Mouse (Mus musculus) thymus, postnatal 14 days (tissue): Measurements from ENCODE around the gene Olfr818.
"Not testable (repeated sequence)": the region's sequence is repeated elsewhere in the genome, so short reads cannot be mapped to it uniquely, and the experiment has no call there.

Experiments
- DNase-seq: peaks from one replicate; pipeline ENCODE4 v3.0.0; 2021

Olfr818 gene

DNA sequence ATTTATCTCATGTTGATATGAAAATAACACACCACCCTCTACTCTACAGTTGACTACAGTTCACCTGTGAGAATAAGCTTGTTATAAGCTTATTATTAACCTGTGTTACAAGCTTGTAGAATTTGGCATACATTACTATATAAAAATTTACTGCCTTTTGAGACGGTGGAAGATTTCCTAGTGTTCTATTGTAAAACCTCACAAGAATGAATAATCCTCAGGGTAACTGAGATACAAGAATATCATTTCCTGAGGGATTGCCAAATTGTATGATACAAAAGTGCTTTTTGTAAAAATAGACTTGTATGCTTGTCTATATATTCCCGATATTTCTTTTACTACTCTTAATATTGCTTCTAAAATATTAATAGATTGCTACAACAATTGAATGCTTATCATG, at the start of gene Olfr818:
Gene Olfr818, minus strand, starts transcription at position 101 of the 400 bp plus-strand sequence.
- no peak for DNase-seq

GRCm38 (mm10) chr10:129984962-129985361, 36.1 kb upstream of the Olfr818 start, which contains the start of gene Gm10310:
Gm10310 (minus strand) TSS chr10:129985062.
- DNase-seq = not testable (repeated sequence)

DNA sequence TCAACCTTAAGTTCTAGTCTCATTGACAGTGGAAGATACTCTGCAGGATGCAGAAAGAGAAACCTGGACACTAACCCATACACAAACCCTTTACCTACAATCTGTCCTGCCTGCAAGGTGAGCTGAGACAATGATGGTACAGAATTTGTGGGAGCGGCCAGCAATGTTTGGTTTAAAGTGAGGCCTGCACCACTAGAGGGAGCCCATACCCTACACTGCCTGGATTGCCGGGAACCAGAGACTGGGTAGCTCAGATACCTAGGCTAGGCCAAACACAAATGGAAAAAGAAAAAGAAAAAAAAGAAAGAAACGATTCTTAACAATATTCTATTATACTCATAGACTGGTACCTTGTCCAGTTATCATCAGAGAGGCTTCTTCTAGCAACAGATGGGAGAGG, 33.0 kb upstream of the Olfr818 start:
- not testable (repeated sequence) for DNase-seq

GRCm38 (mm10) chr10:129976040-129976439, 27.1 kb upstream of the Olfr818 start, which contains the start of gene Olfr247:
Olfr247 (minus strand) TSS chr10:129976140.
- not testable (repeated sequence) for DNase-seq

- DNase-seq = not testable (repeated sequence)
Observed at GRCm38 (mm10) chr10:129972994-129973393, 24.1 kb upstream of the Olfr818 start.

DNA sequence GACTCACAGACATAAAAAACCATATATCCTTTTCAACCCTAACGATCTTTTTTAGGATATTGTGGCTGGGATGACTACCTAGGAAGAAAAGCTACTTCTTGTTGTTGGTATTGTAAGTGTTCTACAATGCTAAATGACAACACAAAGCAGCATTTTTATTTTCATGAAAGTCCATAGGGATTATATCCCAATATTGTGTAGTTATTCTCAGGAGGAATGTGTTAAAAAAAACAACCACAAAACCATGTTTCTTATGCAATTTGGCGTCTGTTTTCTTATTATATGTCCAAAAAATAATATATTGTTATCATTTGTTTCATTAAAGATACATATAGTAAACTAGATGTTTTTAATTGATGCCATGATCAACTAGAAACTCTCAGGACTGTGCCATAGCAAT, 18.3 kb upstream of the Olfr818 start, which contains the start of gene Olfr819:
Gene Olfr819, minus strand, starts transcription at position 101 of the 400 bp plus-strand sequence.
- not testable (repeated sequence) for DNase-seq

DNA sequence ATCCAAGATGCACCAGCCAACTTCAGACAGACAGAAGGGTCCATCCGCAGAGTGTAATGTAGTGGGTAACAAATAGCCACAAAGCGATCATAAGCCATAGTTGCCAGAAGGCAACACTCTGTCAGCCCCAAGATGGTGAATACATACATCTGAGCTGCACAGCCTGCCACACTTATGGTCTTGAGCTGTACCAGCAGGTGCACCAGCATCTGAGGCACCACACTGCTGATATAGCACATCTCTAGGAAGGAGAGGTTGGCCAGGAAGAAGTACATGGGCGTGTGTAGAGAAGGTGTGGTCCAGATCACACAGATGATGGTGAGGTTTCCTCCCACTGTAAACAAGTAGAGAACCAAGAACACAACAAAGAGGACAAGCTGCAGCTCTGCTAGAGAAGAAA, 17.3 kb upstream of the Olfr818 start:
- DNase-seq = not testable (repeated sequence)

DNA sequence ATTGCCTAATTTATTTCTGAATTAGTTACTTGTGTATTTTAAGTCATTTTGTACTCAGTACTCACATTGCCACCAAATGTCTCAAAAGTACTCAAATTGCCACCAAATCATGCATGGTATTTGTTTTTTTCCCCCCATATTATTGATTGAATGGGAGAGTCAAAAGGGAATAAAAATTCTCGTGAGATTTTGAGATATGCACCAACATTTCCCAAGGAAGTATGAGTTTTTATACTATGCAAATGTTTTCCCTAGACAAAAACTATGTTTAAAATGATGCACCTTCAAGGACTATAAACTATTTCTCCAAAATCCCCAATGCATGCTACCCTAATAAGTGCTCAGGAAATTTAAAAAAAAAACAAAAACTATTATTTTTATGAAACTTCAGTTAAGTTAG, 33.4 kb downstream of the Olfr818 start, which contains the start of gene Olfr816:
Gene Olfr816, minus strand, starts transcription at position 101 of the 400 bp plus-strand sequence.
- DNase-seq = no peak

GRCm38 (mm10) chr10:129905767-129906166, 43.1 kb downstream of the Olfr818 start, which contains the start of gene Olfr815:
Olfr815 (minus strand) TSS chr10:129905867.
- not testable (repeated sequence) for DNase-seq
